Mouse (Mus musculus) adrenal gland, adult 2 months (tissue): ENCODE results near the gene Acaca. TPM values are rescaled to one million over a fixed set of nuclear protein-coding genes. Genes with fewer than 3 reads are reported as not detected.

Source experiments
- DNase-seq: peaks from one replicate; pipeline ENCODE4 v3.0.0; 2021
- polyA plus RNA-seq: library from polyadenylated mRNA; depleted of rRNA; stranded (reverse); fragments of >200 nt; gene quantifications from 2 replicates; pipeline ENCODE4 v1.2.3, GENCODE M21; 2012
- total RNA-seq, 2 experiments: library from RNA; stranded (reverse); gene quantifications; 2 replicates each; pipeline ENCODE4 v1.2.3; 2021

The Acaca gene
- total and polyA plus RNA-seq, 3 experiments: 60.3 to 510 (median 161) TPM

- no peak for DNase-seq
Observed at GRCm38 (mm10) chr11:84150884-84151283, 21.4 kb downstream of the Acaca start.

- DNase-seq: no peak
Observed at GRCm38 (mm10) chr11:84156535-84157262, 27.2 kb downstream of the Acaca start.

GRCm38 (mm10) chr11:84164123-84164522 lies 34.7 kb downstream of the Acaca start:
- no peak for DNase-seq

- DNase-seq: no peak
Observed at GRCm38 (mm10) chr11:84164561-84164960, 35.1 kb downstream of the Acaca start.

- DNase-seq: no peak
Observed at GRCm38 (mm10) chr11:84167046-84167526, 37.6 kb downstream of the Acaca start, which contains the start of gene Gm11437. Gene Gm11437 (minus strand): TSS chr11:84167476.

GRCm38 (mm10) chr11:84168701-84169288 lies 39.3 kb downstream of the Acaca start:
- peak; percentile 62 for DNase-seq

- DNase-seq: peak; percentile 30
Observed at GRCm38 (mm10) chr11:84172539-84173435, 43.3 kb downstream of the Acaca start.

GRCm38 (mm10) chr11:84178571-84178970 lies 49.1 kb downstream of the Acaca start:
- DNase-seq: no peak

GRCm38 (mm10) chr11:84179226-84179953 lies 49.9 kb downstream of the Acaca start:
- DNase-seq: peak; percentile 99

- peak; percentile 88 for DNase-seq
Observed at GRCm38 (mm10) chr11:84179954-84180598, 50.6 kb downstream of the Acaca start.

- DNase-seq: no peak
Observed at GRCm38 (mm10) chr11:84181286-84181685, 51.8 kb downstream of the Acaca start.

GRCm38 (mm10) chr11:84188530-84188929 lies 59.1 kb downstream of the Acaca start:
- DNase-seq: no peak

- no peak for DNase-seq
Observed at GRCm38 (mm10) chr11:84190581-84191233, 61.2 kb downstream of the Acaca start.

- DNase-seq: no peak
Observed at GRCm38 (mm10) chr11:84193249-84193648, 63.8 kb downstream of the Acaca start.

GRCm38 (mm10) chr11:84194751-84195150 lies 65.3 kb downstream of the Acaca start:
- DNase-seq: no peak

GRCm38 (mm10) chr11:84197607-84198402 lies 68.3 kb downstream of the Acaca start:
- DNase-seq: peak; percentile 82

- DNase-seq: no peak
Observed at GRCm38 (mm10) chr11:84205776-84206175, 76.3 kb downstream of the Acaca start.

- DNase-seq: no peak
Observed at GRCm38 (mm10) chr11:84210876-84211275, 81.4 kb downstream of the Acaca start.

GRCm38 (mm10) chr11:84218951-84219350 lies 89.5 kb downstream of the Acaca start:
- no peak for DNase-seq

GRCm38 (mm10) chr11:84243562-84243961 lies 114.1 kb downstream of the Acaca start:
- peak; percentile 43 for DNase-seq
